Mouse (Mus musculus) lung, embryonic 15.5 days (tissue): ENCODE measurements around the gene Rwdd2b. TPM values are rescaled to one million over a fixed set of nuclear protein-coding genes. Genes with fewer than 3 reads are reported as not detected.

Experiments
- ATAC-seq: fragments of 200-750 bp; cut with Nextera tagmentation; 2 replicates; pipeline ENCODE4 v1.8.0; 2017; ENCODE audit warnings: moderate number of reproducible peaks, borderline replicate concordance; ENCODE audit not compliant: low FRiP score, low TSS enrichment; ENCODE audit errors: extremely low read depth
- H3K27ac ChIP-seq: fragments of 300-500 bp; sonication (generic); 2 replicates; pipeline ENCODE4 v1.5.1; 2015; ENCODE audit warnings: moderate library complexity, mild to moderate bottlenecking, inconsistent platforms
- H3K27me3 ChIP-seq: fragments of 300-500 bp; sonication (generic); 2 replicates; pipeline ENCODE4 v1.6.1; 2015; ENCODE audit warnings: inconsistent platforms
- H3K36me3 ChIP-seq: fragments of 300-500 bp; sonication (generic); 2 replicates; pipeline ENCODE4 v1.6.1; 2015; ENCODE audit warnings: inconsistent platforms
- H3K4me1 ChIP-seq: fragments of 300-500 bp; sonication (generic); 2 replicates; pipeline ENCODE4 v1.6.1; 2015; ENCODE audit warnings: inconsistent platforms
- H3K4me2 ChIP-seq: fragments of 300-500 bp; sonication (generic); 2 replicates; pipeline ENCODE4 v1.6.1; 2015; ENCODE audit warnings: inconsistent platforms, mild to moderate bottlenecking, moderate library complexity
- H3K4me3 ChIP-seq: fragments of 300-500 bp; sonication (generic); 2 replicates; pipeline ENCODE4 v1.5.1; 2015; ENCODE audit warnings: mild to moderate bottlenecking, inconsistent platforms
- H3K9ac ChIP-seq: fragments of 300-500 bp; sonication (generic); 2 replicates; pipeline ENCODE4 v1.6.1; 2015; ENCODE audit warnings: inconsistent platforms
- H3K9me3 ChIP-seq: fragments of 300-500 bp; sonication (generic); 2 replicates; pipeline ENCODE4 v1.6.1; 2016; ENCODE audit warnings: inconsistent platforms
- WGBS: fragments of 180-500 bp; shearing (Covaris S2); methylation state at CpG from one replicate; pipeline ENCODE4 v1.1.7; 2015; 5-methylcytosine and 5-hydroxymethylcytosine counted together
- polyA plus RNA-seq: library from polyadenylated mRNA; unstranded; fragments of >200 nt; fragmentation: Nextera tagmentation; extraction: Ambion mirVana; gene quantifications from 2 replicates; pipeline ENCODE4 v1.2.1, GENCODE M21; 2015

The Rwdd2b gene
- polyA plus RNA-seq, 1 experiment from 2014 or later: 11.9 TPM

GRCm38 (mm10) chr16:87443245-87443644 is 2.9 kb upstream of the Rwdd2b start:
- Histone ChIP-seq H3K4me2 (no peak overlapping the region), H3K9me3 (no peaks in the 10 kb centered on the region), H3K4me1 (peaks cover 27% of the 10 kb centered on the region; the same call in 1 of the 2 replicates), H3K27ac (0 out of 2 replicates have a peak overlapping the region, but pooled peaks have one; percentile 31), H3K4me3 (no peak overlapping the region), H3K27me3 (no peaks in the 10 kb centered on the region), H3K36me3 (no peaks in the 10 kb centered on the region), H3K9ac (no peak overlapping the region)
- no peak for ATAC-seq

GRCm38 (mm10) chr16:87442291-87442690 is 1.9 kb upstream of the Rwdd2b start:
- Histone ChIP-seq H3K4me2 (no peak overlapping the region), H3K36me3 (no peaks in the 10 kb centered on the region), H3K9me3 (no peaks in the 10 kb centered on the region), H3K27me3 (no peaks in the 10 kb centered on the region), H3K9ac (no peak overlapping the region), H3K27ac (no peak overlapping the region), H3K4me3 (no peak overlapping the region), H3K4me1 (peaks cover 27% of the 10 kb centered on the region; the same call in 1 of the 2 replicates)
- WGBS: 22% methylated on average over 5 of the region's 5 CpGs
- ATAC-seq: no peak

GRCm38 (mm10) chr16:87441089-87441488 is 716 bp upstream of the Rwdd2b start:
- no peaks in the 10 kb centered on the region for H3K9me3 ChIP-seq
- H3K9ac ChIP-seq: peak overlapping the region; percentile 91
- peak overlapping the region; percentile 62 for H3K4me2 ChIP-seq
- H3K36me3 ChIP-seq: no peaks in the 10 kb centered on the region
- peaks cover 27% of the 10 kb centered on the region; the same call in 1 of the 2 replicates for H3K4me1 ChIP-seq
- no peaks in the 10 kb centered on the region for H3K27me3 ChIP-seq
- H3K4me3 ChIP-seq: peak overlapping the region; percentile 88
- H3K27ac ChIP-seq: peak overlapping the region; percentile 91; the same call in 1 of the 2 replicates
- no peak for ATAC-seq
- WGBS: 18% methylated on average over 9 of the region's 9 CpGs

GRCm38 (mm10) chr16:87438697-87439096 is 1.7 kb downstream of the Rwdd2b start:
- no peak overlapping the region for H3K9ac ChIP-seq
- no peaks in the 10 kb centered on the region for H3K9me3 ChIP-seq
- H3K4me1 ChIP-seq: peaks cover 27% of the 10 kb centered on the region; the same call in 1 of the 2 replicates
- H3K27ac ChIP-seq: no peak overlapping the region
- no peaks in the 10 kb centered on the region for H3K36me3 ChIP-seq
- no peak overlapping the region for H3K4me3 ChIP-seq
- H3K27me3 ChIP-seq: no peaks in the 10 kb centered on the region
- no peak for ATAC-seq
- no peak overlapping the region for H3K4me2 ChIP-seq
- WGBS: 91% methylated on average over 8 of the region's 8 CpGs

GRCm38 (mm10) chr16:87437096-87437495 is 3.3 kb downstream of the Rwdd2b start:
- Histone ChIP-seq H3K4me2 (no peak overlapping the region), H3K27me3 (no peaks in the 10 kb centered on the region), H3K9me3 (no peaks in the 10 kb centered on the region), H3K9ac (no peak overlapping the region), H3K4me3 (no peak overlapping the region), H3K36me3 (no peaks in the 10 kb centered on the region), H3K4me1 (peaks cover 18% of the 10 kb centered on the region; the same call in 1 of the 2 replicates), H3K27ac (no peak overlapping the region)
- ATAC-seq: no peak
- WGBS: 93% methylated on average over 21 of the region's 21 CpGs

GRCm38 (mm10) chr16:87435411-87436205 is 4.8 kb downstream of the Rwdd2b start:
- WGBS: 78% methylated on average over 13 of the region's 13 CpGs

GRCm38 (mm10) chr16:87434946-87435345 is 5.4 kb downstream of the Rwdd2b start:
- no peaks in the 10 kb centered on the region for H3K9me3 ChIP-seq
- H3K4me1 ChIP-seq: peaks cover 9% of the 10 kb centered on the region; the same call in 1 of the 2 replicates
- no peak overlapping the region for H3K4me2 ChIP-seq
- H3K4me3 ChIP-seq: no peak overlapping the region
- H3K36me3 ChIP-seq: no peaks in the 10 kb centered on the region
- no peak for ATAC-seq
- WGBS: 71% methylated on average over 6 of the region's 6 CpGs
- no peaks in the 10 kb centered on the region for H3K27me3 ChIP-seq
- H3K27ac ChIP-seq: no peak overlapping the region
- H3K9ac ChIP-seq: no peak overlapping the region

More at GRCm38 (mm10) chr16:87435411-87436205, 4.8 kb downstream of the Rwdd2b start:
- H3K4me1 ChIP-seq: peaks cover 9% of the 10 kb centered on the region; the same call in 1 of the 2 replicates
- no peak overlapping the region for H3K4me3 ChIP-seq
- no peak for ATAC-seq
- H3K27me3 ChIP-seq: no peaks in the 10 kb centered on the region
- no peak overlapping the region for H3K27ac ChIP-seq
- no peak overlapping the region for H3K9ac ChIP-seq
- H3K4me2 ChIP-seq: no peak overlapping the region
- no peaks in the 10 kb centered on the region for H3K9me3 ChIP-seq
- no peaks in the 10 kb centered on the region for H3K36me3 ChIP-seq

- Histone ChIP-seq H3K4me3 (no peak overlapping the region), H3K27ac (no peak overlapping the region), H3K9ac (no peak overlapping the region), H3K4me2 (no peak overlapping the region), H3K36me3 (no peaks in the 10 kb centered on the region), H3K4me1 (peaks cover 3% of the 10 kb centered on the region; the same call in 1 of the 2 replicates), H3K27me3 (no peaks in the 10 kb centered on the region), H3K9me3 (no peaks in the 10 kb centered on the region)
- ATAC-seq: no peak
- 71% methylated on average over 7 of the region's 7 CpGs for WGBS
Measured at GRCm38 (mm10) chr16:87434266-87434665, 6.1 kb downstream of the Rwdd2b start.

- Histone ChIP-seq H3K4me3 (peak within 1 kb of the TSS; percentile 77), H3K4me2 (peak within 1 kb of the TSS; percentile 72), H3K9ac (peak within 1 kb of the TSS; percentile 83), H3K4me1 (peaks cover 3% of the 10 kb centered on the region; the same call in 1 of the 2 replicates), H3K9me3 (no peaks in the 10 kb centered on the region), H3K27ac (peak within 1 kb of the TSS; percentile 64), H3K27me3 (no peaks in the 10 kb centered on the region), H3K36me3 (no peaks in the 10 kb centered on the region)
- ATAC-seq: peak; percentile 99
- WGBS: under 1% methylated on average over 56 of the region's 56 CpGs
Measured at GRCm38 (mm10) chr16:87432033-87432814, 8.1 kb downstream of the Rwdd2b start, which contains the start of gene Ltn1. Ltn1 (minus strand) TSS chr16:87432612.

- WGBS: 86% methylated on average over 8 of the region's 8 CpGs
- no peak overlapping the region for H3K9ac ChIP-seq
- H3K36me3 ChIP-seq: peaks cover 44% of the 10 kb centered on the region
- H3K4me1 ChIP-seq: peaks cover 3% of the 10 kb centered on the region; the same call in 1 of the 2 replicates
- no peak overlapping the region for H3K4me2 ChIP-seq
- no peak overlapping the region for H3K4me3 ChIP-seq
- no peaks in the 10 kb centered on the region for H3K9me3 ChIP-seq
- no peaks in the 10 kb centered on the region for H3K27me3 ChIP-seq
- H3K27ac ChIP-seq: no peak overlapping the region
- no peak for ATAC-seq
Measured at GRCm38 (mm10) chr16:87427516-87427915, 12.9 kb downstream of the Rwdd2b start.

GRCm38 (mm10) chr16:87420662-87421061 is 19.7 kb downstream of the Rwdd2b start:
- Histone ChIP-seq H3K9ac (no peak overlapping the region), H3K27me3 (no peaks in the 10 kb centered on the region), H3K4me3 (no peak overlapping the region), H3K27ac (no peak overlapping the region), H3K36me3 (peaks cover 94% of the 10 kb centered on the region), H3K4me2 (no peak overlapping the region), H3K9me3 (no peaks in the 10 kb centered on the region), H3K4me1 (no peaks in the 10 kb centered on the region)
- no peak for ATAC-seq
- WGBS: 96% methylated on average over 8 of the region's 8 CpGs

- WGBS: 81% methylated on average over 3 of the region's 3 CpGs
- no peaks in the 10 kb centered on the region for H3K9me3 ChIP-seq
Measured at GRCm38 (mm10) chr16:87405001-87405400, 35.4 kb downstream of the Rwdd2b start.

More at GRCm38 (mm10) chr16:87405001-87405400, 35.4 kb downstream of the Rwdd2b start:
- H3K9ac ChIP-seq: no peak overlapping the region
- H3K4me3 ChIP-seq: no peak overlapping the region
- no peaks in the 10 kb centered on the region for H3K4me1 ChIP-seq
- H3K27me3 ChIP-seq: no peaks in the 10 kb centered on the region
- H3K36me3 ChIP-seq: peaks cover 82% of the 10 kb centered on the region
- no peak for ATAC-seq
- H3K4me2 ChIP-seq: no peak overlapping the region
- no peak overlapping the region for H3K27ac ChIP-seq
